Mouse (Mus musculus): Measurements from ENCODE around the gene Dnajc17. TPM values are rescaled to one million over a fixed set of nuclear protein-coding genes. Genes with fewer than 3 reads are reported as not detected.

Dnajc17 gene
- total and polyA plus RNA-seq, 2 experiments from 2014 or later, result 7.1 to 20.3 TPM

DNA sequence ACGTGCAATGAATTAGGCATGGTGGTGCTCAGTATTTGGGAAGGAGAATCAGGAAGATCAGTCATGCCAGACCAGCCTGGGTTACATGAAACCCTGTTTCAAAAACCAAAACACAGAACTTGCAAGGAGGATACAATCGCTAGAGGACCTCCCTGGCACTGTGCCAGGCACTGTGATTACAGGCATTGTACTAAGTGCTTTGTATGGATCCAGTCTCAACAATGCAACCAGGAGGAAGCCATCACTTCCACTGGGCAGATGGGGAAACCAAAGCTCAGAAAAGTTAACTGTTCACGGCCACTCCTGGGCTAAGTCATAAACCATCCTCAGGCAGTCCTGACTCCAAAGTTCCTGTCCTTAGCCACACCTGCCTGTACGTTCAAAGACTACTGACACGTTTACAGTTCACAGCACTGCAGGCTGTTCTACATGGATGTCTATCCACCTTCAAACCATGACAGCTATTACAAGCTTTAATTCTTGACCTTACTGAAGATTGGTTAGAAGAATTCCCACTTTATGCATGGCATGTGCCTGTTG is 5.6 kb downstream of the Dnajc17 start:
- Histone ChIP-seq H3K4me1 (ENCODE audit: insufficient read depth, low read length) (no peaks in the 10 kb centered on the region), H3K4me3 (ENCODE audit: low read length) (no peak overlapping the region), H3K27ac (no peak overlapping the region), H3K9ac (replicated peaks; ENCODE audit: low read length) (no peak overlapping the region), H3K4me2 (ENCODE audit: low read depth, low read length) (no peak overlapping the region), H3K27me3 (ENCODE audit: insufficient read depth, low read length) (no peaks in the 10 kb centered on the region), H3K9me3 (ENCODE audit: low read length) (no peaks in the 10 kb centered on the region), H3K36me3 (ENCODE audit: insufficient read depth, low read length) (no peaks in the 10 kb centered on the region)
- DNase-seq (ENCODE audit: low spot score) (peak; percentile 22), ATAC-seq (no peak)
- 48% methylated on average over 5 of the region's 5 CpGs for WGBS
- no peak for TF ChIP-seq CTCF (IDR thresholded peaks at IDR 0.05; ENCODE audit: low read depth)

DNA sequence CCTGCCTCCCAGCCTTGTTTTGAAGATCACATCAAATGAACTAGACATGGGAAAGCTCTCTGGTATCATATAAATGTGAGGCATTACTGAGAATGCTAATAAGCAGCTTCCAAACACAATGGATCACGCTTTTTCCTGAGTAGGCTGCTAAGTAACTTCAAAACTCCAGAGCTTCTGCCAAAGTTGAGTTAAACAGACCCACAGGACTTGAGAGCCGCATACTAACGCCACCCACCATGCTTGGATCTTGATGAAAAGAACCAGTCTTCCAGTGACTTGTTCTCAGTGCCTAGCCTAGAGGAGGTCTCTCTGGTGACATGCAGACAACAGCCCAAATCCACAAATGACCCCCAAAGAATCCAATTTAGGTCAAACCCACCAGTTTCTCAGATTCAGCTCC is 9.7 kb downstream of the Dnajc17 start:
- Histone ChIP-seq H3K4me1 (ENCODE audit: insufficient read depth, low read length) (no peaks in the 10 kb centered on the region), H3K36me3 (ENCODE audit: insufficient read depth, low read length) (no peaks in the 10 kb centered on the region), H3K4me2 (ENCODE audit: low read depth, low read length) (no peak overlapping the region), H3K9me3 (ENCODE audit: low read length) (no peaks in the 10 kb centered on the region), H3K9ac (replicated peaks; ENCODE audit: low read length) (no peak overlapping the region), H3K27ac (peak overlapping the region; percentile 70; the same call in 1 of the 2 replicates), H3K4me3 (ENCODE audit: low read length) (no peak overlapping the region), H3K27me3 (ENCODE audit: insufficient read depth, low read length) (no peaks in the 10 kb centered on the region)
- no peak for TF ChIP-seq CTCF (IDR thresholded peaks at IDR 0.05; ENCODE audit: low read depth)
- ATAC-seq, result peak; percentile 79
- peak; percentile 71 for DNase-seq (ENCODE audit: low spot score)
- 23% methylated on average over 3 of the region's 3 CpGs for WGBS

DNA sequence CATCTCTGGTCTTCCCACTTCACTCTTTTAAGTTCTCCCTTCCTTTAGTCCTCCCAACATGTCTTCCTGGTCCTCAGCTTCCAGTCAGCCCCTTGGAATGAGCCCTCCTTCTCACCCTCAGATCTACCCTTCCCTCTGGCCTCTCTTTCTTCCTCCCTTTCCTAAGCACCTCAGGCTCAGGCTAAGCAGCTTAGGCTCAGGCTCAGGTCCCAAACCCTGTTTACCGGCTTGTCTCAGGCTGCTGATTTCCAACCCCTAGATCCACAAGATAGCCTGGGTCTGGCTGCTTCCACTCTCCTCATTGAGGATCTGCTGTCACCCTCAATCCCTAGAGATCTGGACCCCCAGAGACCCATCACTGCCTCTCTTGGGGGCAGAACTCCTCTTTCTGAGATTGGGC is 10.5 kb downstream of the Dnajc17 start:
- H3K36me3 ChIP-seq (ENCODE audit: insufficient read depth, low read length), result no peaks in the 10 kb centered on the region
- no peaks in the 10 kb centered on the region for H3K9me3 ChIP-seq (ENCODE audit: low read length)
- no peaks in the 10 kb centered on the region for H3K27me3 ChIP-seq (ENCODE audit: insufficient read depth, low read length)
- no peak overlapping the region for H3K4me3 ChIP-seq (ENCODE audit: low read length)
- TF ChIP-seq CTCF (IDR thresholded peaks at IDR 0.05; ENCODE audit: low read depth), result no peak
- H3K9ac ChIP-seq (replicated peaks; ENCODE audit: low read length), result no peak overlapping the region
- ATAC-seq, result no peak
- no peaks in the 10 kb centered on the region for H3K4me1 ChIP-seq (ENCODE audit: insufficient read depth, low read length)
- DNase-seq (ENCODE audit: low spot score), result no peak
- no peak overlapping the region for H3K4me2 ChIP-seq (ENCODE audit: low read depth, low read length)
- 0 out of 2 replicates have a peak overlapping the region, but pooled peaks have one; percentile 8 for H3K27ac ChIP-seq
- 26% methylated on average over 1 of the region's 1 CpGs for WGBS

- Histone ChIP-seq H3K4me1 (ENCODE audit: insufficient read depth, low read length) (no peaks in the 10 kb centered on the region), H3K9ac (replicated peaks; ENCODE audit: low read length) (no peak overlapping the region), H3K27ac (0 out of 2 replicates have a peak overlapping the region, but pooled peaks have one; percentile 8), H3K4me3 (ENCODE audit: low read length) (no peak overlapping the region), H3K36me3 (ENCODE audit: insufficient read depth, low read length) (no peaks in the 10 kb centered on the region), H3K27me3 (ENCODE audit: insufficient read depth, low read length) (no peaks in the 10 kb centered on the region), H3K9me3 (ENCODE audit: low read length) (no peaks in the 10 kb centered on the region), H3K4me2 (ENCODE audit: low read depth, low read length) (no peak overlapping the region)
- no peak for DNase-seq (ENCODE audit: low spot score)
- WGBS, result 88% methylated on average over 1 of the region's 1 CpGs
- no peak for ATAC-seq
- TF ChIP-seq CTCF (IDR thresholded peaks at IDR 0.05; ENCODE audit: low read depth), result no peak
These were observed 11.1 kb downstream of the Dnajc17 start for GRCm38 (mm10) chr2:119197493-119197892.

GRCm38 (mm10) chr2:119196316-119197108 is 12.1 kb downstream of the Dnajc17 start:
- Histone ChIP-seq H3K4me2 (ENCODE audit: low read depth, low read length) (no peak overlapping the region), H3K9ac (replicated peaks; ENCODE audit: low read length) (no peak overlapping the region), H3K27me3 (ENCODE audit: insufficient read depth, low read length) (no peaks in the 10 kb centered on the region), H3K36me3 (ENCODE audit: insufficient read depth, low read length) (no peaks in the 10 kb centered on the region), H3K27ac (no peak overlapping the region), H3K4me1 (ENCODE audit: insufficient read depth, low read length) (no peaks in the 10 kb centered on the region), H3K4me3 (ENCODE audit: low read length) (no peak overlapping the region), H3K9me3 (ENCODE audit: low read length) (no peaks in the 10 kb centered on the region)
- ATAC-seq (no peak), DNase-seq (ENCODE audit: low spot score) (no peak)
- no peak for TF ChIP-seq CTCF (IDR thresholded peaks at IDR 0.05; ENCODE audit: low read depth)
- 52% methylated on average over 4 of the region's 4 CpGs for WGBS

DNA sequence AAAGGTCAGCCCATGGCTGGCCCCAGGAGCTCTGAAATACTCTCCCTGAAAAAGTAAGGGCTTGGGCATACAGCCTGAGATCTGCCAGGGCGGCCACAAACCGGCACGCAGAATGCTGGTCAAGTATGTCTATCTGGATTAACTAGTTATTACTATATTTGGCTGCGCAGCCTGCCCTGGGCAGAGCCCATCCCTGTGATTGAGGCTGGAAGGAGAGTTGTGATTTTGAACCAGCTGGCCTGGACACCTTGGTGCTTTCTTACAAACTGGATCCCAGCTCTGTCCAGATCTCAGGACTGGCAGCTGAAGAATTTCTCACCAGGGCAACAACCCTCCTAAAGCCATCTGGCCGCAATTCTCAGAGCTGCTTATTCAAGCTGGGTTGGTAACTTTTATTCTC is 14.5 kb downstream of the Dnajc17 start:
- no peak overlapping the region for H3K9ac ChIP-seq (replicated peaks; ENCODE audit: low read length)
- no peaks in the 10 kb centered on the region for H3K4me1 ChIP-seq (ENCODE audit: insufficient read depth, low read length)
- H3K4me2 ChIP-seq (ENCODE audit: low read depth, low read length), result no peak overlapping the region
- H3K27ac ChIP-seq, result no peak overlapping the region
- no peaks in the 10 kb centered on the region for H3K36me3 ChIP-seq (ENCODE audit: insufficient read depth, low read length)
- ATAC-seq, result no peak
- peak; percentile 23 for DNase-seq (ENCODE audit: low spot score)
- no peaks in the 10 kb centered on the region for H3K27me3 ChIP-seq (ENCODE audit: insufficient read depth, low read length)
- 71% methylated on average over 5 of the region's 5 CpGs for WGBS
- no peak for TF ChIP-seq CTCF (IDR thresholded peaks at IDR 0.05; ENCODE audit: low read depth)
- H3K4me3 ChIP-seq (ENCODE audit: low read length), result no peak overlapping the region
- no peaks in the 10 kb centered on the region for H3K9me3 ChIP-seq (ENCODE audit: low read length)

- no peak for ATAC-seq
These were observed 17.6 kb downstream of the Dnajc17 start for GRCm38 (mm10) chr2:119190969-119191368.

More at GRCm38 (mm10) chr2:119190969-119191368, 17.6 kb downstream of the Dnajc17 start:
- no peaks in the 10 kb centered on the region for H3K4me1 ChIP-seq (ENCODE audit: insufficient read depth, low read length)
- no peak overlapping the region for H3K9ac ChIP-seq (replicated peaks; ENCODE audit: low read length)
- H3K9me3 ChIP-seq (ENCODE audit: low read length), result no peaks in the 10 kb centered on the region
- no peak overlapping the region for H3K27ac ChIP-seq
- no peak for DNase-seq (ENCODE audit: low spot score)
- H3K4me3 ChIP-seq (ENCODE audit: low read length), result no peak overlapping the region
- no peak for TF ChIP-seq CTCF (IDR thresholded peaks at IDR 0.05; ENCODE audit: low read depth)
- WGBS, result 85% methylated on average over 5 of the region's 5 CpGs
- no peaks in the 10 kb centered on the region for H3K36me3 ChIP-seq (ENCODE audit: insufficient read depth, low read length)
- H3K4me2 ChIP-seq (ENCODE audit: low read depth, low read length), result no peak overlapping the region
- no peaks in the 10 kb centered on the region for H3K27me3 ChIP-seq (ENCODE audit: insufficient read depth, low read length)

Measured in hindbrain, postnatal 0 days (tissue).